Mouse (Mus musculus): ENCODE measurements around the gene Gm28038.

The Gm28038 gene

GRCm38 (mm10) chr2:30280743-30281142 is at the start of gene Gm28038:
Gene Gm28038, plus strand, starts transcription at chr2:30281043.
- no peak for DNase-seq

DNA sequence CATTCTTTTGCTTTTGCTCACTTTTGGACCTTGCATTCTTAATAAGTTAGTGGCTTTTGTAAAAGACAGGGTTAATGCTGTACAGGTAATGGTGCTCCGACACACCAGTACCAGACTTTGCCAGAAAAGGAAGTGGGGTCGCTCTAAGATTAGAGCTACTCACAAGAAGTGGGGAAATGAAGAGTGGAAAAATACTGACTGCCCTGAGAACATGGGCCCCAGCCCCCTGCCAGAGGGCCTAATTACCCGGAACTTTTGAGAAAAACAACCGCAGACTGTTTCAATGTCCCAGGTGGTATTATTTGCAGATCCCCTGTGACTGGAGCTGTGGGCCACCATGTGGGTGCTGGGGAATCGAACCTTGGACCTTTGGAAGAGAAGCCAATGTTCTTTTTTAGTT is 45.2 kb upstream of the Gm28038 start:
- no peak for DNase-seq

DNA sequence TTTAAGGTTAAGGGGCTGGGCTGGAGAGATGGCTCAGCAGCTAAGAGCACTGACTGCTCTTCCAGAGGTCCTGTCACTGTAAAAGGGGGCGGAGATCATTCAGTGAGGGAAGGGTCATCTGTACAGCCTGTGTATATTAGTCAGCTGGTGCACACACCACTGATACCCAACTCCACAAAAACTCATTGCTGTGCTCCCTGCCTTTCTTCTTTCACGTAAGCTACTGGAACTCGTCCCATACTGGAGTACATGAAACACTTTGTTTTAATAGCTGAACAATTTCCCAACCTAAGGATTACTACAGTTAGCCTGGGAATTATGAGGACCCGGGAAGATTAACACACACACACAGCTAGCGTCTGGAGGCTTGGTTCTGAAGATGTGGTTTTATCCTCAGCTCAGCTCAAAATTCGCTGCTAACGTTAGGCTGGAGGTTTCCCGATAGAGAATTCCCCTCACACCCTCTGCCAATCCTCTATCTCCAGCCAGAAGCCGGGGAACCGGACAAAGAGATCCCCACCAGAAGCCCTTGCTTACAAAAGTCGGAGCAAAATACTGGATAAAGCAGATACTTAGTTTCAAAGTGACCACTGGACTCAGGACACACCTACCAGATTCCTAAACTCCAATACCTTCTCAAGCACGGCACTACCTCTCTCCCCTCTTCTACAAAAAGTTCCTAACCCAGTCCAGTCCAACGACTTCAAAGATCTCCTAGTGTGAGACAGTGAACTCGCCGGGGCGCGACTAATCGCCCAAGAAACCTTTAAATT is 44.2 kb upstream of the Gm28038 start:
- no peak for DNase-seq

- peak; percentile 100 for DNase-seq
Measured at GRCm38 (mm10) chr2:30237199-30237880, 43.5 kb upstream of the Gm28038 start, which contains the start of gene Lrrc8a. Gene Lrrc8a, plus strand, starts transcription at chr2:30237715.

DNA sequence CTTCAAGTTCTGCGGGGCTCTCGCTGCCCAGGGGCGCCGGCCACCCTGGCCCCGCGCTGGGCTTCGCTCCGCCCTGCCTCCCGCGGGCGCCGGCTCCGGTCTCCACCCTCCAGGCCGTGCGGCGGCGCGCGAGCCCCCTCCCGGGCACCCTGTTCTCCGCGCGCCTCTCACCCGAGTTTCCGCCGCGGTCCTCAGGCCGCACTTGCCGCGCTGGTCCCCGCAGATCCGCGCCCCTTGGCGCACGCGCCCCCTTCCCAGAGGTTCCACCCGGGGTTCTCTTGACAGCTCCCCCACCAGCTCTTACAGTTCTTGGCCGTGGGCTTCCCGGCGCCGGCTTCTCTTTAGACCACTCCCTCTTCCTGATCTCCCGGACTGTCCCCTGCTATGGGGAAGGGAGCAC is 43.0 kb upstream of the Gm28038 start:
- no peak for DNase-seq

DNA sequence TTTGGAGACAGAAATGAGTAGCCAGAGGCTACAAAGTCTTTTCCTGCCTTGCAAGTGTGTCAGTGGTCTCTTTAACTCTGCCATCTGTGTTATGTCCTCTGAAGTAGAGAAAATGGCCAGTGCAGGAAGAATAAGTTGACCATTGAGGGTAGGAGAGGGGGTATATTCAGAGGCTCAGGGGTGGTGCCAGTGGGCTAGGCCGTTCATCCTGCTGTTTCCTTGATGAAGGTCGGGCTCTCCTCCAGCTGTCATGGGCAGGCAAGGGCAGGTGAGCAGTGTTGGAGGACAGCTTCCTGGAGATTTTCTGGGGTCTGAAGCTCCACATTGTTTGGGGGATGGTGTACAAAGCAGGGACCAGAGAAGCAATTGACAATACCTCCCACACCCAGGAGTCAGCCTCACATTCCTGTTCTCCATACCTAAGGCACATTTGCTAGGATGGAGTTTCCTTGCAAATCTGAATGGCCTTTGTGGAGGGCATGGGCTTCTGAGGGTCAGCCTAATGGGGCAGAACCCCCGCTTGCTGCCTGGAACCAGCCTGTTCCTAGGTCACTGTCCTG is 41.9 kb upstream of the Gm28038 start:
- no peak for DNase-seq

- DNase-seq: peak in 1 of 2 experiments; percentile 29
Measured at GRCm38 (mm10) chr2:30239777-30240176, 41.1 kb upstream of the Gm28038 start.

- DNase-seq: no peak
Measured at GRCm38 (mm10) chr2:30240267-30240666, 40.6 kb upstream of the Gm28038 start, which contains the start of gene Gm28035. Gene Gm28035, plus strand, starts transcription at chr2:30240567.

- DNase-seq: peak; percentile 80 to 84
Measured at GRCm38 (mm10) chr2:30242509-30242908, 38.3 kb upstream of the Gm28038 start.

- no peak for DNase-seq
Measured at GRCm38 (mm10) chr2:30243391-30243790, 37.5 kb upstream of the Gm28038 start.

DNA sequence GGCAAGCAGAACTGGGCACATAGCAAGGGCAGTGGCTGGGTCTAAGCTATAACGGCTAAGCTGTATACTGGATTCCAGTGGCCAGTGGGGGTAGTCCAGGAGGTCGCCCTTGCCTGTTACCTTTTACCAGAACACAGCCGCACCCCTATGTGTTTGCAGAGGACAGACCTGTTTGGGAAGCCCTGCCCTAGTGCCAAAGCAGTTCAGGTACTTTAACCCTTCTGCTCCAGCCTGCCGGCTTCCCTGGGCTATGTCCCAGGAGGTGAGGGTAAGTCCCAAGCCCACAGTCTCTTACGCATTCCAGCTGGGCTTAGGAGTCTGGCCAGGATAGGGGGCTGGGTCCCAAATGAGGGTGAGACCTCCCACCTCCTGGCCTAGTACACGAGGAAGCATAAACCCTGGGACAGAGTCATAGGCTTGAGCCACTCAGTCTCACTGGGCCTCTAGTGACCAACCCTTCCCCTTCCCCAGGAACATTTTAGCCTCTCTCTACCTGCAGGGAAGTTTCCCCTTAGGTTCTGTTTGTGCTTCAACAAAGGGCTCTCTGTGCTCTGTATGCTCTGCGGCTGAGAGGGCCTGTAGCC is 36.2 kb upstream of the Gm28038 start:
- DNase-seq: no peak

DNA sequence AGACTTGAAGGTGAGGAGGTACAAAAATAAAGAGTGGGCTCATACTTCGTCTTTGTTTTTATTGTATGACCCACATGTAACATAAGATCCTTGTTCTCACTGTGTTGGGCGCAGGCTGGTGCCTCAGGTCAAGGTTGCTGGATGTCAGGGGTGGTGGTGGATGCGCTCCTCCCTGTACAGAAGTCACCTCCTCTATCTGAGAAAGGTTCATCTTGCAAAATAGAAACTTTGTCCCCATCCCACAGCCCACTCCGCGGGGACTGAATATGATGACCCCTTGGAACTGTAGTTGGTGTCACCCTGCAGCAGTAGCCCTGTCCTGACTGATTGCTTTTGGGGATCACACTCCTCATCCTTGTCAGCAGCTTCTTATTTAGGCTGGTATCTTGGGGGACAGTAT is 33.8 kb upstream of the Gm28038 start:
- peak in 1 of 2 experiments; percentile 9 for DNase-seq

DNA sequence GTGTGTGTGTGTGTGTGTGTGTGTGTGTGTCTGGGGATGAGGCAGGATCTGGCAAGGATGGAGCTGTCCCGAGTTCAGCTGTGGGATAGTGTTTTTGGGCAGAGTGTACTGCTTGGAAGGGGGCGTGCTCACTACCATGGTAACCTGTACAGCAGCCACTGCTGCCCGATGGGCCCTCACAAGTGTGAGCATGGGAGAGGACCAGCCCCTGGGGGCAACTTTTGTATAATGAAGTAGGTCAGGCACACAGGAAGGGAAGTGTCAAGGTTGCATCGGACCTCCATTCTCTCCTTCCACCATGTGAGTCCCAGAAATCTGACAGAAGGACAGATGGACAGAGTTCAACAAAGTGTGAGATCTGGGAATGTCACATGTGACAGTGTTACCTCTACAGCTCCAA is 33.2 kb upstream of the Gm28038 start:
- peak; percentile 17 to 28 for DNase-seq

DNA sequence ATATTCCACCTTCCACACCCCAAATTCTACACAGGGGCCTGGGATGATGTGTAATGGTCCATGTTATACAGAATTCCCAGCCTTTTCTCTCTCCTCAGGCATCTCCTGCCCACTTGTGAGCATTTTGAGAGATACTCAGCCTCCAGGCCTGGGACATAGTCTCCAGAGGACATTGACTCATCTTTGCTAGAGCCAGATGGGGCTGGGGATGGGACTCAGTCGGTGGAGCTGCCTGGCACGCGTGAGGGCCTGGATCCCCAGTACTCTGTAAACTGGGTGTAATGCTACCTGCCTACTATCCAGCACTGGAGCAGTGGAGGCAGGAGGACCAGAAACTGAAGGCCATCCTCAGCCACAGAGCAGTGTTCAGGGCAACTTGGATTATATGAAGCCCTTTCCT is 31.7 kb upstream of the Gm28038 start:
- DNase-seq: peak in 1 of 2 experiments; percentile 13

DNA sequence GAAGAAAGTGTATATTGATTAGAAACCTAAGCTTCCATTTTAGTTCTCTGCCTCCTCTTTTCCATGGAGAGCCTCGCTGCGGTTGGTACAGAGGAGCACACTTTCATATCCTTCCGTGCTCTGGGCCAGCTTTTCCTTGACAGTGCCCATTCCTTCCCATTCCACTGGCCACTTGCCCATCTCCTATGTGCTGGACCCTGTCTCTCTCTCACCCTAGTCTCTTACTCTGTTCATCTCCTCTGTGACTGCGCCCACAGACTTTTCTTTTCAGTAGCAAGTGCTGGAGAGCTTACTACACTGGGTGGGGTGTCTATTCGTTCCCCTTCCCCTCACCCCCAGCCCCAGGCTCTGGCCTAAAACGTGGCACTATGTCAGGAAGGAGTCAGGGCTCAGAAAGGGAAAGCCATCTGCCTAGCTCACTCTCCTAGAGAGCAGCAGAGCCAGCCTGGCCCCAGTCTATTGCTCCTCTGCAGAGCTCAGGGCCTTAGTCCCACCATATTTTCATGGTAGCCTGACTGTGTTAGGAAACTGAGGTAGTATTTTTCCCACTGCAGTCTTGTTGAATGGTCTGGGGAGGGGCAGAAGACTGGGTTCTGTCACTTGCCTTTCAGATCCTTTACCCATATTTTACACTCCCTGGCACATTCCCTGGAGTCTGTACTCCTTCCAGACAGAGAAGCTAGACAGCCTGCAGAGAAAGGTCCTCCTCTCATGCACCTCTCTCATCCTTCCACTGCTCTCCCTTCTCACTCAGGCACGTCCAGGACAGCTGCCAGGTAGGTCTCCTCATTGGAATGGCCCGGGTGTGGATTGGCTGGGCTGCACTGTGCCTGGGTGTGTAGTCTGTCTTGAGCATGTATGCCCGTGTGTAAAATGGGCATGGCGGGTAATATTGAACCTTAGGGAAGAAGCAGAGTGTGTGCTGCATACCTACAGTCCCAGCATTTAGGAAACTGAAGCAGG is 30.4 kb upstream of the Gm28038 start:
- peak; percentile 32 to 59 for DNase-seq

DNA sequence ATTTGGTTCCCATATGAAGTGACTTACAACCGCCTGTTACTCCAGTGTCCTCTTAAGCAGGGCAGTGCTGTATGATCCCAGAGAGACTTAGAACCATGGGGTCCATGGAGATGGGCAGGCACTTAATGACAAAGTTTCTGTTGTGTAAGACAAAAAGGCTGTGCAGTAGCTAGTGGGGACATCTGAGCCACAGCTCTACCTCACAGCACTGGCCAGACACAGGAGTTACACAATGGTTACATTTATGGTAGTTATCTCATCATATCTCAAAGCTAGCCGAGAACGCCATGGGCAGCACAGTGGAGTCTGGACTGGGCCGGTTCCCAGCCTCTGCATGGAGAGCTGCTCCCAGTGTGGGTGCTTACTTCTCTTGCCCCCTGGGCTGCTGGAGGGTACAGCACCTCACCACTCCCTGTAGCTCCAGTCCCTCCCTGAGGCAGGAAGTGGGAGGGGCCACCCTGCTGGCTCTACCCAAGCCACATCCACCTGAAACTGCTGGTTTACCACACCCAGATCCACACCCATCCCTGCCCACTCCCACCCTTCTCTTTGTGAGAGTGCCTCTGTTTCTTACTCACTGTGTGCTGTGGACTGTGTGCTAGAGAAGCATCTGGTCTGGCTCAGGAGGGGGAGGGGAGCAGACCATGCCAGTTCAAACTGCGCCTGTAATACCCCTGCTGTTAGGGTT is 29.3 kb upstream of the Gm28038 start:
- DNase-seq: peak; percentile 14 to 29

- peak; percentile 18 to 22 for DNase-seq
Measured at GRCm38 (mm10) chr2:30252521-30252920, 28.3 kb upstream of the Gm28038 start.

DNA sequence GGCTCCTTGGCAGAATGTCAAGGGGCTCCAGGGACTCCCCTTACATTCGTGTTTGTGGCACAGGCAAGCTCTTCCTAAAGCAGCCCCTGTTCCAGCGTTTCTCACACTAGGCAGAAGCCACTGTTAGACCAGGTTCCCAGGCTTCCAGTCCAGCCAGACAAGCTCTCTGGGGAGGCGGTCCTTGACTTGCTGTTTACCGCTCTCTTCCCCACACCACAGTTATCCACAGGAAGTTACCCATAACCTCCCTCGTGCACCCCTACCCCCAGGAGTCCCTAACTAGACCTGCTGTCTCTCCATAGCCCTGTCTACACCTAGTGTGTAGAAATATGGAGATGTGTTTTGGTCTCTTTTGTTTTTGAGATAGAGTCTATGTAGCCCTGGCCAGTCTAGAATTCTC is 27.0 kb upstream of the Gm28038 start:
- DNase-seq: peak in 1 of 2 experiments; percentile 7

GRCm38 (mm10) chr2:30255631-30256395 is 25.0 kb upstream of the Gm28038 start:
- peak in 1 of 2 experiments; percentile 4 for DNase-seq

DNA sequence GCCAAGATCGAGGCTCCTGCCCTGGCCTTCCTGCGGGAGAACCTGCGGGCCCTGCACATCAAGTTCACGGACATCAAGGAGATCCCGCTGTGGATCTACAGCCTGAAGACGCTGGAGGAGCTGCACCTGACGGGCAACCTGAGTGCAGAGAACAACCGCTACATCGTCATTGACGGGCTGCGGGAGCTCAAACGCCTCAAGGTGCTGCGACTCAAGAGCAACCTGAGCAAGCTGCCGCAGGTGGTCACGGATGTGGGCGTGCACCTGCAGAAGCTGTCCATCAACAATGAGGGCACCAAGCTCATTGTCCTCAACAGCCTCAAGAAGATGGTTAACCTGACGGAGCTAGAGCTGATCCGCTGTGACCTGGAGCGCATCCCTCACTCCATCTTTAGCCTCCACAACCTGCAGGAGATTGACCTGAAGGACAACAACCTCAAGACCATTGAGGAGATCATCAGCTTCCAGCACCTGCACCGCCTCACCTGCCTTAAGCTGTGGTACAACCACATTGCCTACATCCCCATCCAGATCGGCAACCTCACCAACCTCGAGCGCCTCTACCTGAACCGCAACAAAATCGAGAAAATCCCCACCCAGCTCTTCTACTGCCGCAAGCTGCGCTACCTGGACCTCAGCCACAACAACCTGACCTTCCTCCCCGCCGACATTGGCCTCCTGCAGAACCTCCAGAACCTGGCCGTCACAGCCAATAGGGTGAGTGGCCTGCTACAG is 24.1 kb upstream of the Gm28038 start:
- peak in 1 of 2 experiments; percentile 11 for DNase-seq
